Mouse (Mus musculus) liver, embryonic 14.5 days (tissue): ENCODE results near the gene Olfr770. TPM values are rescaled to one million over a fixed set of nuclear protein-coding genes. Genes with fewer than 3 reads are reported as not detected.
"Not testable (repeated sequence)": the region's sequence is repeated elsewhere in the genome, so short reads cannot be mapped to it uniquely, and the experiment has no call there.

Experiments
- ATAC-seq: fragments of 200-750 bp; cut with Nextera tagmentation; 2 replicates; pipeline ENCODE4 v1.8.0; 2017; ENCODE audit warnings: moderate number of reproducible peaks, mild to moderate bottlenecking, moderate library complexity; ENCODE audit not compliant: insufficient read depth
- DNase-seq, 3 experiments: peaks; one replicate each; pipeline ENCODE4 v3.0.0-alpha.2; 2012 to 2013; ENCODE audit warnings: low read depth in 3 of 3, low spot score in 3 of 3
- H3K27ac ChIP-seq: fragments of 300-500 bp; sonication (generic); 2 replicates; pipeline ENCODE4 v1.5.1; 2014; ENCODE audit warnings: moderate library complexity, mild to moderate bottlenecking, control low read depth, inconsistent platforms
- H3K27me3 ChIP-seq: fragments of 300-500 bp; sonication (generic); 2 replicates; pipeline ENCODE4 v1.6.1; 2014; ENCODE audit warnings: mild to moderate bottlenecking, low read length, moderate library complexity; ENCODE audit not compliant: control insufficient read depth, insufficient read depth
- H3K36me3 ChIP-seq: fragments of 300-500 bp; sonication (generic); replicated peaks from 2 replicates; pipeline ENCODE4 v1.6.1; 2014; ENCODE audit warnings: low read depth; ENCODE audit not compliant: control insufficient read depth, insufficient read depth
- H3K4me1 ChIP-seq, 2 experiments: fragments of 200-500 bp in 1 of 2; fragments of 300-500 bp in 1 of 2; sonication (generic) in 1 of 2; replicated peaks; 2 replicates each; pipeline ENCODE4 v1.6.1; 2012 to 2014; ENCODE audit warnings: antibody characterized with exemption in 1 of 2, inconsistent platforms in 1 of 2, low read length in 1 of 2; ENCODE audit not compliant: control insufficient read depth in 2 of 2, insufficient read depth in 2 of 2
- H3K4me2 ChIP-seq: fragments of 300-500 bp; sonication (generic); 2 replicates; pipeline ENCODE4 v1.6.1; 2014; ENCODE audit warnings: low read depth, mild to moderate bottlenecking, control low read depth, moderate library complexity
- H3K4me3 ChIP-seq, 2 experiments: fragments of 200-500 bp in 1 of 2; fragments of 300-500 bp in 1 of 2; sonication (generic) in 1 of 2; 2 replicates each; pipeline ENCODE4 v1.5.1; 2012 to 2014; ENCODE audit warnings: low read depth in 2 of 2, low read length in 2 of 2, mild to moderate bottlenecking in 2 of 2, control low read depth in 1 of 2, inconsistent platforms in 1 of 2, moderate library complexity in 1 of 2; ENCODE audit not compliant: insufficient read depth in 1 of 2
- H3K9ac ChIP-seq: fragments of 300-500 bp; sonication (generic); replicated peaks from 2 replicates; pipeline ENCODE4 v1.6.1; 2014; ENCODE audit warnings: mild to moderate bottlenecking, control low read depth, moderate library complexity
- H3K9me3 ChIP-seq: fragments of 300-500 bp; sonication (generic); 2 replicates; pipeline ENCODE4 v1.6.1; 2016; ENCODE audit warnings: low read length, mixed read lengths; ENCODE audit not compliant: control insufficient read depth
- CTCF ChIP-seq: IDR thresholded peaks from 2 replicates; pipeline ENCODE4 v1.5.1; 2016; ENCODE audit warnings: antibody characterized with exemption, low read depth, control low read depth
- EP300 ChIP-seq: IDR thresholded peaks from 2 replicates; pipeline ENCODE4 v1.6.1; 2016; ENCODE audit warnings: antibody characterized with exemption, low read depth
- WGBS: fragments of 180-500 bp; shearing (Covaris S2); extraction: QIAGEN DNeasy Blood & Tissue Kit; methylation state at CpG from one replicate; pipeline ENCODE4 v1.1.7; 2014; ENCODE audit not compliant: insufficient replicate concordance; 5-methylcytosine and 5-hydroxymethylcytosine counted together
- polyA plus RNA-seq, 2 experiments: library from polyadenylated mRNA; depleted of rRNA in 1 of 2; stranded (reverse) in 1 of 2; unstranded in 1 of 2; fragments of >200 nt; fragmentation: Nextera tagmentation in 1 of 2; extraction: Ambion mirVana in 1 of 2; gene quantifications; 2 replicates each; pipeline versions ENCODE4 v1.2.1 to v1.2.3; 2012 to 2014

Olfr770 gene
- polyA plus RNA-seq (2012; rRNA removed) (not detected in 2 replicates), polyA plus RNA-seq (2014; fragmentation: Nextera tagmentation; extraction: Ambion mirVana) (not detected in 2 replicates)

GRCm38 (mm10) chr10:129138898-129139297 lies at the start of gene Olfr770:
Gene Olfr770, minus strand, starts transcription at chr10:129138998.
- Histone ChIP-seq H3K9ac (no peak within 1 kb of the TSS), H3K27ac (no peak within 1 kb of the TSS), H3K27me3 (no peaks in the 10 kb centered on the region), H3K4me2 (no peak within 1 kb of the TSS), H3K4me3 (no peak within 1 kb of the TSS), H3K4me1 (no peaks in the 10 kb centered on the region), H3K9me3 (no peaks in the 10 kb centered on the region), H3K36me3 (no peaks in the 10 kb centered on the region)
- DNase-seq (no peak), ATAC-seq (no peak)
- WGBS: 64% methylated on average over 2 of the region's 2 CpGs
- TF ChIP-seq CTCF (no peak), EP300 (no peak)

- not testable (repeated sequence) for H3K9me3 ChIP-seq
These were observed 48.5 kb upstream of the Olfr770 start, which contains the start of gene Olfr773 for GRCm38 (mm10) chr10:129187319-129187718. Gene Olfr773, minus strand, starts transcription at chr10:129187419.

GRCm38 (mm10) chr10:129177821-129178220 lies 39.0 kb upstream of the Olfr770 start, which contains the start of gene Olfr772:
Gene Olfr772, minus strand, starts transcription at chr10:129177921.
- not testable (repeated sequence) for H3K4me3 ChIP-seq, H3K9me3 ChIP-seq, H3K9ac ChIP-seq, H3K4me2 ChIP-seq, DNase-seq, H3K4me1 ChIP-seq, H3K27me3 ChIP-seq, H3K27ac ChIP-seq, H3K36me3 ChIP-seq, ATAC-seq
- WGBS: 47% methylated on average over 3 of the region's 4 CpGs

More at GRCm38 (mm10) chr10:129187319-129187718, 48.5 kb upstream of the Olfr770 start, which contains the start of gene Olfr773:
- H3K4me1 ChIP-seq, H3K27me3 ChIP-seq, ATAC-seq, DNase-seq, H3K4me2 ChIP-seq, H3K36me3 ChIP-seq, H3K9ac ChIP-seq, H3K4me3 ChIP-seq, H3K27ac ChIP-seq: not testable (repeated sequence)

DNA sequence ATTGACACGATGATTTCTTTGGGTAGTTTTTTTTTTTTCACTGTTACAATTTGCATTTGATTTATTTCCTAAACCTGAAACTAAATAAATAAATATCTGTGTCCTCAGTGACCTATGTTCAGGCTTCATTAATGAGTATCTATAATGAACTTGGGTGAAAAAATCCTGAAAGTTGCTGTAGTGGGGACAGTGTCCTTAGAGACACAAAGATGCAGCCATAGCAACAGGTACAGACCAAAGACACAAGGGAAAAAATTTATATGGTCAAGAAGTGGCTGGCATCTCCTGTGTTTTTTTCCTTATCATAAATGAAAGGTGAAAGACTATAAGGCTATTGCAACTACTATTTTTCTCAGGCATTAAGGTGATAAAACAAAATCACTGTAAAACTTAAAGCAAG lies 25.9 kb upstream of the Olfr770 start, which contains the start of gene Olfr771:
Olfr771 (minus strand) TSS at position 101 of the 400 bp plus-strand sequence.
- H3K4me3 ChIP-seq: no peak within 1 kb of the TSS
- H3K27ac ChIP-seq: no peak within 1 kb of the TSS
- H3K27me3 ChIP-seq: no peaks in the 10 kb centered on the region
- H3K9me3 ChIP-seq: peaks cover 4% of the 10 kb centered on the region; the same call in 1 of the 2 replicates
- no peak for ATAC-seq
- no peaks in the 10 kb centered on the region for H3K36me3 ChIP-seq
- no peaks in the 10 kb centered on the region for H3K4me1 ChIP-seq
- H3K9ac ChIP-seq: no peak within 1 kb of the TSS
- H3K4me2 ChIP-seq: no peak within 1 kb of the TSS
- 61% methylated on average over 1 of the region's 1 CpGs for WGBS
- TF ChIP-seq EP300: no peak
- no peak for TF ChIP-seq CTCF
- no peak for DNase-seq

- ATAC-seq (no peak), DNase-seq (no peak)
- H3K9me3 ChIP-seq: no peaks in the 10 kb centered on the region; the same call in 1 of the 2 replicates
- 66% methylated on average over 2 of the region's 2 CpGs for WGBS
- TF ChIP-seq CTCF (no peak), EP300 (no peak)
- H3K27ac ChIP-seq: no peak within 1 kb of the TSS
- no peaks in the 10 kb centered on the region for H3K27me3 ChIP-seq
- no peak within 1 kb of the TSS for H3K4me3 ChIP-seq
- no peaks in the 10 kb centered on the region for H3K36me3 ChIP-seq
- no peaks in the 10 kb centered on the region for H3K4me1 ChIP-seq
- H3K4me2 ChIP-seq: no peak within 1 kb of the TSS
- no peak within 1 kb of the TSS for H3K9ac ChIP-seq
These were observed 21.0 kb downstream of the Olfr770 start, which contains the start of gene Olfr769 for GRCm38 (mm10) chr10:129117761-129118160. Gene Olfr769, minus strand, starts transcription at chr10:129117861.
